Mouse (Mus musculus): ENCODE measurements around the gene Yif1a.
A peak's percentile ranks its signal among the peaks of the same experiment; 100 is the strongest.

Gene Yif1a

GRCm38 (mm10) chr19:5118384-5118698, 30.0 kb downstream of the Yif1a start, which contains the start of gene Klc2:
Gene Klc2 (minus strand): TSS chr19:5118560.
- DNase-seq (ENCODE audit: low read depth, low spot score): no peak

- DNase-seq (ENCODE audit: low read depth, low spot score): no peak
Observed at GRCm38 (mm10) chr19:5122492-5122891, 34.2 kb downstream of the Yif1a start.

GRCm38 (mm10) chr19:5123241-5123640, 34.9 kb downstream of the Yif1a start:
- DNase-seq (ENCODE audit: low read depth, low spot score): no peak

- DNase-seq (ENCODE audit: low read depth, low spot score): no peak
Observed at GRCm38 (mm10) chr19:5124055-5124614, 35.8 kb downstream of the Yif1a start.

GRCm38 (mm10) chr19:5129770-5130169, 41.4 kb downstream of the Yif1a start:
- peak; percentile 58 for DNase-seq (ENCODE audit: low read depth, low spot score)

GRCm38 (mm10) chr19:5131237-5131636, 42.9 kb downstream of the Yif1a start:
- no peak for DNase-seq (ENCODE audit: low read depth, low spot score)

- peak; percentile 64 for DNase-seq (ENCODE audit: low read depth, low spot score)
Observed at GRCm38 (mm10) chr19:5139640-5140039, 51.3 kb downstream of the Yif1a start.
